Mouse (Mus musculus) C2C12 (cell line): ENCODE measurements around the gene Fscn3.

Experiments
- CTCF ChIP-seq: IDR thresholded peaks from one replicate; pipeline ENCODE4 v1.5.1; 2011; ENCODE audit not compliant: control insufficient read depth, insufficient read depth, insufficient read length
- MAX ChIP-seq: IDR thresholded peaks from one replicate; pipeline ENCODE4 v1.6.1; 2011; ENCODE audit warnings: mild to moderate bottlenecking, control low read depth
- MYOD1 ChIP-seq: IDR thresholded peaks from one replicate; pipeline ENCODE4 v1.6.1; 2011; ENCODE audit warnings: low read depth; ENCODE audit not compliant: control insufficient read depth, insufficient read length

GRCm38 (mm10) chr6:28428290-28428689 is 701 bp downstream of the Fscn3 start, which contains the start of gene Gcc1:
- no peak for TF ChIP-seq MYOD1
- TF ChIP-seq CTCF: no peak
- TF ChIP-seq MAX: no peak
